Mouse (Mus musculus): ENCODE results near the gene Tnp1. TPM values are rescaled to one million over a fixed set of nuclear protein-coding genes. Genes with fewer than 3 reads are reported as not detected.

The Tnp1 gene
- not detected in 2 replicates for polyA plus RNA-seq (2015; fragmentation: Nextera tagmentation; extraction: Ambion mirVana)

DNA sequence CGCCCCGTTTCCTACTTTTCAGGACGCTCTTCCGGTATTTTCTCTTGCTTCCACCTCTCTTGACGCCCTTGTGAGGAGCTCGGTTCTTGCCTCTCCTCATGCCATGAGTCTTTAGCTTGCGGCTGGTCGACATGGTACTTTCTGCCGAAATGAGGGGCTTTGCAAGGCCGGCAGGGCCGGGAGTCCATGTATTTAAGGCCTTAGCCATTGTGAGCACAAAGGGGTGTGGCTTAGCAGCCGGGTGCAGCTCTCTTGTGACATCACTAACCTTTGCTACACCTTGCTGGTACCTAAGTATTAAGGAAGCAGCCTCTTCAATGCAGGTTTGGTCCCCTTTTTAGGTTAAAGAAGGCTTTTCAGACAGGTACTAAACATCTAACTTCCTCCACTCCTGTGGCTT is at the start of gene Tnp1:
Gene Tnp1 (minus strand): TSS at position 179 of the 400 bp plus-strand sequence.
- H3K4me1 ChIP-seq (replicated peaks) = no peaks in the 10 kb centered on the region
- H3K9me3 ChIP-seq (replicated peaks) = no peaks in the 10 kb centered on the region
- H3K4me3 ChIP-seq (replicated peaks) = no peak within 1 kb of the TSS
- no peak for ATAC-seq (ENCODE audit: low read depth)
- no peak within 1 kb of the TSS for H3K9ac ChIP-seq
- no peak within 1 kb of the TSS for H3K4me2 ChIP-seq
- H3K27me3 ChIP-seq = peaks cover 7% of the 10 kb centered on the region; the same call in 1 of the 2 replicates
- no peak within 1 kb of the TSS for H3K27ac ChIP-seq
- DNase-seq = no peak
- WGBS (ENCODE audit: insufficient replicate concordance) = 78% methylated on average over 12 of the region's 12 CpGs
- H3K36me3 ChIP-seq = no peaks in the 10 kb centered on the region

DNA sequence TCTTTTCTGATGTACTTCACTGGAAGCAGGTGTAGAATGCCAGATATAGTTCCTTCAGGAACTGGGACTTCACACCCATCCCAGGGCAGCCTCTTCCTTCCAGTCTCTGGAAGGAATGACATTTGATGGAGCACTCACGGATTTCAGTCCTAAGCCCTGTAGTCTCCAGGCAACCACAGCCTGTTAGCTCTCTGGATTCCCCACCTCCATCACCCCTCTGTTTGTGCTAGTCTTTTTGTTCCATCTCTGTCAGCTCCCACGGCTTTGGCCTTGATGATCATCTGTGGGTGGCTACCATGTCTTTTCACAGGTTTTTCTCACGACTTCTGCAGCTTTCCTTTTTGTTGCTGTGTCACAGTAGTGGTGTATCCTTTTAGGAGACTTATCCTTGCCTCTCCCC is 48.6 kb upstream of the Tnp1 start:
- no peaks in the 10 kb centered on the region for H3K9me3 ChIP-seq (replicated peaks)
- no peak overlapping the region for H3K27ac ChIP-seq
- no peak overlapping the region for H3K4me3 ChIP-seq (replicated peaks)
- H3K4me2 ChIP-seq = no peak overlapping the region
- DNase-seq = no peak
- peaks cover 5% of the 10 kb centered on the region; the same call in 1 of the 2 replicates for H3K27me3 ChIP-seq
- 49% methylated on average over 3 of the region's 3 CpGs for WGBS (ENCODE audit: insufficient replicate concordance)
- no peak overlapping the region for H3K9ac ChIP-seq
- H3K36me3 ChIP-seq = no peaks in the 10 kb centered on the region
- no peak for ATAC-seq (ENCODE audit: low read depth)
- peaks cover 6% of the 10 kb centered on the region for H3K4me1 ChIP-seq (replicated peaks)

DNA sequence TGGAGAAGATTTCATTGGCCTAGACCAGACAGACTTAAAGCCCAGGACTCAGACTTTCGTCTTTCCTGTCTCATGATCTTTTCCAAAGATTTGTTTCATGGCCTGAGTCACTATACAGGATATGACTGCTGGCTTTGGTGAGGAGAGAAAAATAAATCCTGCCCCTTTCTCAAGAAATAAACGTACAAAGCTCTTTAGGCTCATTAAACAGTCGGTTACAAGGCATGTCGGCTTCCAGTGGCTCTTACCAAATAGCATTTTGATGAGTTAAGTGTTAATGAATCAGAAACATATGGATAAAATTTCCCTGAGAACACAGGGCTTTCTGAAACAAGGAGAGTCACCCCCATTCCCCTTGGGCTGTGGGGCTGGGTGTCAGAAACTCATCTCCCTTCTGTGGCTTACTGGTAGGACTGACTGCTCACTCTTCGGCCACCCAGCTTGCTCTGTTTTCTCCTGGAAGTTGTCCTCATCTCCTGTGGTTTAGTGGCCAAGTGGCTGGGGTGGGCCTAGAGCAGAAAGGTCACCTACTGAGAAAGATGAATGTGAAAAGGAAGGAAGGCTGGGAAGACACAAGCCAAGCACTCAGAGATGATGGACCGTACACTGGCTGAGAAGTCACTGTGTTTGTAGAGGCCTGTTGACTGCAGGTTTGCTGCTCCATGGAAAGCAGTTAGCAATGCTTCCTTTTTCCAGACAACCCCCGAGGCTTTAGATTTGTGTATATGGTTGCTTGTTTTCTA is 46.0 kb upstream of the Tnp1 start:
- Histone ChIP-seq H3K27ac (no peak overlapping the region), H3K27me3 (peaks cover 9% of the 10 kb centered on the region; the same call in 1 of the 2 replicates), H3K4me2 (no peak overlapping the region), H3K9ac (no peak overlapping the region), H3K4me3 (replicated peaks) (no peak overlapping the region), H3K9me3 (replicated peaks) (no peaks in the 10 kb centered on the region), H3K36me3 (no peaks in the 10 kb centered on the region), H3K4me1 (replicated peaks) (peaks cover 11% of the 10 kb centered on the region)
- DNase-seq (no peak), ATAC-seq (ENCODE audit: low read depth) (no peak)
- WGBS (ENCODE audit: insufficient replicate concordance) = 59% methylated on average over 7 of the region's 7 CpGs

DNA sequence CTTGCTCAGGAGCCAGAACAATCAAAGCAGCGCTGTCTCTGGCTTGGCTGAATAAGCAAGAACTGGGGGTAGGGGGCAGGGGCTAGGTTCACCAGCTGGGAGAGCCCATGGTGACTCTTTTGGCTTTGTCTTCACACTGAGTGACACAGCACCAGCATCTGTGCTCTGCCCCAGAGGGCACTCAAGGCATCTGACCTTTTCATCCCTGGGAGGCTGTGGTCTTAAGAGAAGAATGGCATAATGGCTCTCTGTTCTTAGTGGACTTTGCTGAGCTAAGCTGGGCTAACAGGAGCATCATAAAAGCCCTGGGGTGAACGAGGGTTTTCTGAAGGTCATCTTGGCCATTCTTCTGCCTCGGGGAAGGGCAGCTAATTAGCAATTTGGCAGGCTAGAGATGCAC is 44.6 kb upstream of the Tnp1 start:
- DNase-seq = no peak
- peaks cover 12% of the 10 kb centered on the region for H3K4me1 ChIP-seq (replicated peaks)
- H3K36me3 ChIP-seq = no peaks in the 10 kb centered on the region
- WGBS (ENCODE audit: insufficient replicate concordance) = 42% methylated on average over 3 of the region's 3 CpGs
- H3K9ac ChIP-seq = no peak overlapping the region
- H3K4me3 ChIP-seq (replicated peaks) = no peak overlapping the region
- H3K27me3 ChIP-seq = 0 out of 2 replicates have a peak, but pooled peaks cover 7% of the 10 kb centered on the region
- no peak overlapping the region for H3K4me2 ChIP-seq
- H3K9me3 ChIP-seq (replicated peaks) = no peaks in the 10 kb centered on the region
- ATAC-seq (ENCODE audit: low read depth) = no peak
- no peak overlapping the region for H3K27ac ChIP-seq

DNA sequence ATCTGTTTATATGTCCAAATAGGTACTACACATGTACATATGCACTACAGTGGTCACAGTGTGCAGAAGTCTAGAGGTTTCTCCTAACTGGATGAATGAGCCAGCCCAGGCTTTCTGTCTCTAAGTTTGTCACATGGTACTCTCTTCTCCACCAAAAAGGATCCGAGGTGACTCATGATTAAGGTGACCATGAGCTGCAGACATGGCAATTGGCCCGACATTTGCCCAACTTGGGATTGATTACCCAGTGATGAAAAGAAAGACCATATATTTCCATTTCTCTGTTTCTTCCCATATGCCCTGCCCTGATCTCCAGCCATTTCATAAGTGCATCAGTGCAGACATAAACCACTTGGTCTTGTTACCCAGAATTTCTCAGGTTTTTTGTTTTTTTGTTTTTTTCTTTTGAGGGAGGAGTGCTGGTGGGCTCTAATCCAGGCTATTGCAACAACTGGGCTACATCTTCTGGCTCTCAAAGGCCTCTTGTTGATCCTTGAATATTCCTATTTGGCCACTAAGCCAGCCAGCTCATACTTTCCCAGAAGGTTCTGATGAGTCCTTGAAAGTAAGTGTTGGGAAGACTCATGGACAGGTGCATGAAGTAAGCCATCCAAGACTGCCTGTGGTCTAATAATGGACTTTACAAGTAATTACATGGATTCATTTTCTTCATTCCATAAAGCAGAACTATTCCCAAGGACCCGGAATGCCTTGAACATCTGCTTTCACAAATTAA is 40.7 kb upstream of the Tnp1 start:
- DNase-seq (no peak), ATAC-seq (ENCODE audit: low read depth) (no peak)
- H3K27ac ChIP-seq = no peak overlapping the region
- 75% methylated on average over 3 of the region's 3 CpGs for WGBS (ENCODE audit: insufficient replicate concordance)
- H3K4me1 ChIP-seq (replicated peaks) = peaks cover 14% of the 10 kb centered on the region
- no peaks in the 10 kb centered on the region for H3K9me3 ChIP-seq (replicated peaks)
- H3K36me3 ChIP-seq = no peaks in the 10 kb centered on the region
- H3K27me3 ChIP-seq = 0 out of 2 replicates have a peak, but pooled peaks cover 4% of the 10 kb centered on the region
- H3K9ac ChIP-seq = no peak overlapping the region
- no peak overlapping the region for H3K4me2 ChIP-seq
- no peak overlapping the region for H3K4me3 ChIP-seq (replicated peaks)

DNA sequence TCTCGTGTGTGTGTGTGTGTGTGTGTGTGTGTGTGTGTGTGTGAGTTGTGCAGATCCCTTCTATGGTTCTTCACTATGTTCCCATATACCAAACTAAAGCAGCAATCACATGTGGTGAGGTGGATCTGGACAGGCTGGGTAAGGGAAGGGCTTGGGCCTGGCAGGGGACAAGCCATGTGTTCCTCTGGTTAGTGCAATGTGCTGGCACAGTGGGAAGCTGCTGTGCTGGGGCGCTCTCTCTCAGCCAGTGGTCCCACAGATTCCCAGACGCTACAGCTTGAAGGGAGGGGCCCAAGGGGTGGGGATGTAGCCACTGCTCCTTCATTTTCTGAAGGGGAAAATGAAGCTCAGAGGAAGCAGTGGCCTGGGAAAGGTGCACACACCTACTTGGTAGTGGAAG is 40.1 kb upstream of the Tnp1 start:
- Histone ChIP-seq H3K27ac (no peak overlapping the region), H3K4me2 (no peak overlapping the region), H3K9ac (no peak overlapping the region), H3K36me3 (no peaks in the 10 kb centered on the region), H3K9me3 (replicated peaks) (no peaks in the 10 kb centered on the region), H3K27me3 (0 out of 2 replicates have a peak, but pooled peaks cover 4% of the 10 kb centered on the region), H3K4me3 (replicated peaks) (no peak overlapping the region), H3K4me1 (replicated peaks) (peaks cover 14% of the 10 kb centered on the region)
- WGBS (ENCODE audit: insufficient replicate concordance) = 71% methylated on average over 3 of the region's 3 CpGs
- no peak for DNase-seq
- no peak for ATAC-seq (ENCODE audit: low read depth)

DNA sequence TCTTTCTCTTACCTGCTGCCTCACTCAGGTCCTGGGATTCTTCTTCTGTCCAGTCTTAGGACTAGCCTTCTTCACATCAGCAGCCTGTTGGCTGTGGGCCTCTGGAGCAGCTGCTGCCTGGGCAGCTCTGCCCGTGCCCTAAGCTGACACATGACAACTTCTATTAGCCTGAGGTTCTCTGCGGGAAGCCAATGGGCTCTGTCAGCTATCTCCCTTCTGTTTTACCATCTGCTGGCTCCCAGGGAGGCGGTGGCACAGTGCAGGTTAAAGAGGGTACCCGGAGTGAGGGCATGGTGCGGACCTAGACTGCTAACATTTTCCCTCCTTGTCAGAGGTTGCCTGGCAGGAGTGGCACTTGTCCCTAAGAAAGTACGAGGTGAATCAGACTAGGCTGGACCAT is 39.5 kb upstream of the Tnp1 start:
- Histone ChIP-seq H3K27me3 (0 out of 2 replicates have a peak, but pooled peaks cover 4% of the 10 kb centered on the region), H3K4me3 (replicated peaks) (no peak overlapping the region), H3K36me3 (no peaks in the 10 kb centered on the region), H3K9ac (no peak overlapping the region), H3K27ac (no peak overlapping the region), H3K4me2 (no peak overlapping the region), H3K4me1 (replicated peaks) (peaks cover 14% of the 10 kb centered on the region), H3K9me3 (replicated peaks) (no peaks in the 10 kb centered on the region)
- WGBS (ENCODE audit: insufficient replicate concordance) = 69% methylated on average over 6 of the region's 6 CpGs
- ATAC-seq (ENCODE audit: low read depth) (no peak), DNase-seq (no peak)

DNA sequence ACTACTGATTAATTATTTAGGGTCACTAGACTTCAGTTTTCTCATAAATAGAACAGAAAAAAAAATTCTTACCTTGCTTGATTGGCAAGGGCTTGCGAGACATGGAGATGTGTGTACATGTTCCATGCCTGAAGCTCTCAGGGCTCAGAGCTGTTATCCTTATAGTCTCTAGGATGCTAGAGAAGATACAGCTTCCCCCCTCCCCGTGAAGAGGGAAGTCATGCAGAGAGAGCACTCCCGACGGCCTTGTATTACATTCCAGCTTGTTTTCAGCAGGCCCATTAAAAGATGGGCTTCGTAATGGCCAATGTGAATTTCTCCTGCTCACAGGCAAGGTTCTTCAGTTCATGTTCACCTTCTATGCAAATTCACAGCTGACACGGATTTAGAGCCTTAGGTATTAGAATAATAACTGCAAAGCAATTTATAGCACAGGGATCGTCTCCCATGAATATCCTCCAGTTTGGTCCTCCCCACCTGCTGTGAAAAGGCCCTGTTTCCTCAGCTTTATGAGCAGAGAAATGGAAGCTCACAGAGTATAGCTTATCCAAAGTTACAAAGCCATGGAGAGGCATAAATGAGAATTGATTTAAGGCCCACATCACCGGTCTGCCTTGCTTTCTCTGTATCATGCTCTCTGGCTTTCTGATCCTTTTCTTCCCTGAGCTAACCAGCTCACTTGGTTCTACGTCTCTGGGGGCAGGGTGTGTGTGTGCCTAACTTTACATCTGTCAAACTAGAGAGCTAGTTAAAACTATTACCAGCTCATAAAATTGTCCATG is 38.0 kb upstream of the Tnp1 start:
- ATAC-seq (ENCODE audit: low read depth) (no peak), DNase-seq (no peak)
- Histone ChIP-seq H3K27ac (no peak overlapping the region), H3K4me3 (replicated peaks) (no peak overlapping the region), H3K9ac (no peak overlapping the region), H3K27me3 (0 out of 2 replicates have a peak, but pooled peaks cover 4% of the 10 kb centered on the region), H3K9me3 (replicated peaks) (no peaks in the 10 kb centered on the region), H3K4me1 (replicated peaks) (peaks cover 9% of the 10 kb centered on the region), H3K4me2 (no peak overlapping the region), H3K36me3 (no peaks in the 10 kb centered on the region)
- 59% methylated on average over 9 of the region's 9 CpGs for WGBS (ENCODE audit: insufficient replicate concordance)

DNA sequence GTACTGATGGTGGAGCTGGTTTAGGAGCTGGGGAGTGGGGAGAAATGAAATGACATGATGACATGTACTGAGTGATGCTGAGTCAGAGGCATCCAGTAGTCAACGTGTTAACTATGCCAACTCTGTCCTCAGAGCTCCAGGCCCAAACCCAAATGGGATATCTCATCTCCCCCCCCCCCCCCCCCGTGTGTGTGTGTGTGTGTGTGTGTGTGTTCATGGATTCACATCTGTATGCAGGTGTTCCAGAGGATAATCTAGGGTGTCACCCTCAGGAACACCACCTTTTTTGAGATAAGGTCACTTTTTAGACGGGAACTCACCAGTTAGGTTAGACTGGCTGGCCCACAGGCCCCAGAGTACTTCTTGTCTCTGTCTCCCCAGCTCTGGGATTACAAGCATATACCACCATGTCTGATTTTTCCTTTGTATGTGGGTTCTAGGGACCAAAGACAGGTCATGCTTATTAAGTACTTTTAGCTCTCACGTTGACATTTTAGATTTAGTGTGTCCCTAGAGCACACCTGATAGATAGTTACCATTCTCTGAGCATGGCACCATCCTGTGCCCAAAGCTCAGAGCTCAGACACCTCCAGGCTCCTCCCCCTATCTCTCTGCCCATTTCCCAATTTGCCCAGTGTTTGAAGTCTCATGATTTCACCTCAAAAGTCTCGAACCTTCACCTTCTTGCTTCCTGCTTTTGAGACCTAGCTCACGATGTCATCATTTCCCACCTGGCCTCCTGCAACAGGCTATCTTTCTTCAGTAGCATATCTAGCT is 31.4 kb upstream of the Tnp1 start:
- ATAC-seq (ENCODE audit: low read depth) (peak; percentile 84), DNase-seq (no peak)
- peak overlapping the region; percentile 72 for H3K27ac ChIP-seq
- 62% methylated on average over 5 of the region's 6 CpGs for WGBS (ENCODE audit: insufficient replicate concordance)
- no peak overlapping the region for H3K9ac ChIP-seq
- H3K4me3 ChIP-seq (replicated peaks) = no peak overlapping the region
- H3K27me3 ChIP-seq = no peaks in the 10 kb centered on the region
- H3K36me3 ChIP-seq = no peaks in the 10 kb centered on the region
- peaks cover 54% of the 10 kb centered on the region for H3K4me1 ChIP-seq (replicated peaks)
- H3K9me3 ChIP-seq (replicated peaks) = no peaks in the 10 kb centered on the region
- H3K4me2 ChIP-seq = no peak overlapping the region

DNA sequence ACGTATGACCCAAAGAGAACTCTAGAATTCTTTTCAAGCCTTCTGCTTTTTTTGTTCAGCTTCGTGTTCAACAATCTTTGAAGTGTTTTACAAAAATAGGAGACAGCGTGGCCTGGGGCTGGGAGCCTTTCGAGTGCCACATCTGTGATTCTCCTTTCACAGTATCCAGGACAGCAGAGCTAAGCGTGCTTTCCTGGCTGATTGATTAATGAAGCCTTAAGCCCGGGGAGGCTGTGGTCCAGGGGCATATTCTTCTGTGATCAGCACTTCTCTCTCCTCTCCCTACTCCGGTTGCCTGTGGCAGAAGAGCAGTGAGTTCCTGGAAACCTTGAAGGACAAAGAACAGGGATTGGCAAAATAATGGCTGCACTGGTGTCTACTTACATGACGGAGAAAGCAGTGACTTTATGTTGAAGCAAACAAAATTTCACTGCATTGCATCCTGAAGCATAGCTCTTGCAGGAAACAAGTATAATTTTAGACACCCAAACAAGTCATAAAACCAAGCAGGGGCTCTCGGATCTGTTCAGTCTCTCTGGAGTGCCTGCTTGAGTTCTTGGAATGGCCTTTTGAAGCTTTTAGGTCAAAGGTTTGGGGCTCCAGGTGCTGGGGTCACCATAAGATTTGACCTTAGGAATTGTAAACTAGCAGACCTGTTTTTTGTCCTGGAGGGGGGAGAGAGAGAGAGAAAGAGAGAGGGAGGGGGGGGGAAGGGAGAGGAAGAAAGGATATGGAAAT is 30.4 kb upstream of the Tnp1 start:
- DNase-seq (no peak), ATAC-seq (ENCODE audit: low read depth) (no peak)
- Histone ChIP-seq H3K4me2 (no peak overlapping the region), H3K36me3 (no peaks in the 10 kb centered on the region), H3K27me3 (no peaks in the 10 kb centered on the region), H3K27ac (peak overlapping the region; percentile 72), H3K9me3 (replicated peaks) (no peaks in the 10 kb centered on the region), H3K4me3 (replicated peaks) (no peak overlapping the region), H3K9ac (no peak overlapping the region), H3K4me1 (replicated peaks) (peaks cover 58% of the 10 kb centered on the region)
- WGBS (ENCODE audit: insufficient replicate concordance) = 61% methylated on average over 9 of the region's 9 CpGs

Measured in liver, embryonic 13.5 days (tissue).